Mouse (Mus musculus) embryonic fibroblast, embryonic 13.5 days (primary cell): ENCODE measurements at regions not wholly inside any gene's neighbourhood (a gene's known extent, or its start where the extent isn't known, plus 50 kb on each side); places are given as distances from the start of the nearest gene placed in this dataset.

Experiments used
- CTCF ChIP-seq: IDR thresholded peaks from 2 replicates; pipeline ENCODE4 v1.5.1; 2011; ENCODE audit warnings: mild to moderate bottlenecking, control low read depth, low read length, moderate library complexity, borderline replicate concordance; ENCODE audit not compliant: insufficient read depth
- POLR2A ChIP-seq: IDR thresholded peaks from 2 replicates; pipeline ENCODE4 v1.6.1; 2011; ENCODE audit warnings: low read depth, mild to moderate bottlenecking, control low read depth, low read length, moderate library complexity

GRCm38 (mm10) chr1:137631546-137631945 lies 544.0 kb downstream of the Ptprc start:
- no peak for TF ChIP-seq CTCF
- no peak for TF ChIP-seq POLR2A
